ENCODE assay signal across 8 mouse cellular contexts in the genomic region with DNA sequence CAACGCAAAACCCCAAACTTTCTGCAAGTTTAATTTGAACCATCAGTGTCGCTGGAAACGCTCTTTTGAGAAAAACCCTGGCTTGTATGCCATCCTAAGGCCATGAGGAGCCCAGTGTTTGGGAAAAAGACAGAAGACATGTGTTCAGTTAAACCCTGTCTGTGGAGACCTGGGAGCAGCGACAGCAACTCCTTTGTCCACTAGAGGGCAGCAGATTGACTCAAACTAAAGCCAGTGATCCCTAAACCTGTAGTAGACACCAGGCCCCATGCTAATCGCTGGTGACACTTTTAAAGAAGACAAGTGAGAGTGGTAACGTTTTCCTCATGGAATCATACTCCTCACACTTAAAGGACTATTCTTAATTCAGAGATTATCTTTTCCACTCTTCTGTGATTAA.
A peak's percentile ranks its signal among the peaks of the same experiment; 100 is the strongest.
DNase-seq lines count a peak whose midpoint lies in the region; ATAC-seq and TF ChIP-seq lines count a peak whose summit lies in the region.

No protein-coding gene starts in this region.

- no peaks in the 10 kb centered on the region for H3K9me3 ChIP-seq in ES-Bruce4 (replicated peaks; ENCODE audit: control insufficient read depth, insufficient read depth, low read length, poor library complexity, severe bottlenecking)
- H3K9me3 ChIP-seq in kidney, embryonic 15.5 days (replicated peaks): no peaks in the 10 kb centered on the region
- H3K9me3 ChIP-seq in liver, postnatal 0 days (ENCODE audit: low read length): no peaks in the 10 kb centered on the region
- H3K9me3 ChIP-seq in neural tube, embryonic 14.5 days (ENCODE audit: control insufficient read depth, low read length): no peaks in the 10 kb centered on the region

- peak; percentile 83 for ATAC-seq in granulocyte monocyte progenitor cell, adult 5-6 weeks (replicated peaks; ENCODE audit: poor library complexity, severe bottlenecking)
- ATAC-seq in kidney, embryonic 15.5 days (replicated peaks; ENCODE audit: low FRiP score): 0 out of 2 replicates have a peak, but pooled peaks have one; percentile 60
- no peak for ATAC-seq in liver, postnatal 0 days
- ATAC-seq in neural tube, embryonic 14.5 days (ENCODE audit: low read depth): 0 out of 2 replicates have a peak, but pooled peaks have one; percentile 57

- TF ChIP-seq EP300 in ES-Bruce4 (IDR thresholded peaks at IDR 0.05; ENCODE audit: insufficient read depth, low read depth, low read length): no peak
- TF ChIP-seq EP300 in liver, postnatal 0 days (IDR thresholded peaks at IDR 0.05; ENCODE audit: low read depth): no peak

- no peak overlapping the region for H3K4me3 ChIP-seq in ES-Bruce4 (ENCODE audit: low read depth, low read length)
- H3K4me3 ChIP-seq in kidney, embryonic 15.5 days (replicated peaks): no peak overlapping the region
- no peak overlapping the region for H3K4me3 ChIP-seq in liver, postnatal 0 days (ENCODE audit: low read depth, low read length)
- H3K4me3 ChIP-seq in neural tube, embryonic 14.5 days (ENCODE audit: low read depth, low read length): no peak overlapping the region

- no peak overlapping the region for H3K27ac ChIP-seq in ES-Bruce4 (ENCODE audit: insufficient read depth, low read length)
- H3K27ac ChIP-seq in kidney, embryonic 15.5 days: no peak overlapping the region
- no peak overlapping the region for H3K27ac ChIP-seq in liver, postnatal 0 days (ENCODE audit: low read depth)
- no peak overlapping the region for H3K27ac ChIP-seq in neural tube, embryonic 14.5 days (ENCODE audit: low read depth, low read length)

- DNase-seq in adrenal gland, adult 8-10 months: peak; percentile 8
- DNase-seq in embryo, embryonic 10.5 days (ENCODE audit: low spot score): peak; percentile 89
- DNase-seq in liver, postnatal 0 days: peak; percentile 58
- DNase-seq in thymus, postnatal 14 days: peak; percentile 55

- H3K36me3 ChIP-seq in ES-Bruce4 (ENCODE audit: control insufficient read depth, insufficient read depth, low read length, poor library complexity, severe bottlenecking): no peaks in the 10 kb centered on the region
- H3K36me3 ChIP-seq in kidney, embryonic 15.5 days: no peaks in the 10 kb centered on the region
- H3K36me3 ChIP-seq in liver, postnatal 0 days (replicated peaks; ENCODE audit: insufficient read depth, low read length): no peaks in the 10 kb centered on the region
- no peaks in the 10 kb centered on the region for H3K36me3 ChIP-seq in neural tube, embryonic 14.5 days (ENCODE audit: control insufficient read depth, insufficient read depth, low read length)

- no peaks in the 10 kb centered on the region for H3K27me3 ChIP-seq in ES-Bruce4 (ENCODE audit: control insufficient read depth, insufficient read depth, low read length, poor library complexity, severe bottlenecking)
- no peaks in the 10 kb centered on the region for H3K27me3 ChIP-seq in kidney, embryonic 15.5 days
- H3K27me3 ChIP-seq in liver, postnatal 0 days (ENCODE audit: insufficient read depth, low read length): no peaks in the 10 kb centered on the region
- H3K27me3 ChIP-seq in neural tube, embryonic 14.5 days (ENCODE audit: control insufficient read depth, insufficient read depth, low read length): no peaks in the 10 kb centered on the region

- H3K4me2 ChIP-seq in kidney, embryonic 15.5 days: no peak overlapping the region
- H3K4me2 ChIP-seq in liver, postnatal 0 days (ENCODE audit: low read depth, low read length): no peak overlapping the region
- no peak overlapping the region for H3K4me2 ChIP-seq in neural tube, embryonic 14.5 days (ENCODE audit: low read depth, low read length)

- TF ChIP-seq CTCF in ES-Bruce4 (IDR thresholded peaks at IDR 0.05; ENCODE audit: low read depth, low read length): peak; percentile 70
- TF ChIP-seq CTCF in liver, postnatal 0 days (IDR thresholded peaks at IDR 0.05; ENCODE audit: low read depth): peak; percentile 89

- no peak overlapping the region for H3K9ac ChIP-seq in ES-Bruce4 (ENCODE audit: low read depth, poor library complexity, severe bottlenecking)
- H3K9ac ChIP-seq in kidney, embryonic 15.5 days: no peak overlapping the region
- H3K9ac ChIP-seq in liver, postnatal 0 days (replicated peaks): no peak overlapping the region
- no peak overlapping the region for H3K9ac ChIP-seq in neural tube, embryonic 14.5 days (replicated peaks; ENCODE audit: low read depth, low read length)

- 34% methylated on average over 6 of the region's 6 CpGs for WGBS in kidney, embryonic 15.5 days
- 29% methylated on average over 6 of the region's 6 CpGs for WGBS in liver, postnatal 0 days (ENCODE audit: insufficient replicate concordance)
- 36% methylated on average over 6 of the region's 6 CpGs for WGBS in neural tube, embryonic 14.5 days

- no peak for TF ChIP-seq POLR2A in ES-Bruce4 (IDR thresholded peaks at IDR 0.05; ENCODE audit: insufficient read depth, low read length)

- H3K4me1 ChIP-seq in ES-Bruce4 (ENCODE audit: control insufficient read depth, insufficient read depth, low read length): no peaks in the 10 kb centered on the region
- H3K4me1 ChIP-seq in kidney, embryonic 15.5 days: no peaks in the 10 kb centered on the region
- H3K4me1 ChIP-seq in liver, postnatal 0 days (ENCODE audit: insufficient read depth): no peaks in the 10 kb centered on the region
- H3K4me1 ChIP-seq in neural tube, embryonic 14.5 days (ENCODE audit: control insufficient read depth, insufficient read depth, low read length): no peaks in the 10 kb centered on the region

Comparison
In these comparisons a context has a peak if more than half of its experiments do, and no peak if none do; other contexts are left out.
1. DNase-seq: peak in every context shown above with its lines; median percentile 89 in embryo, embryonic 10.5 days; 58 in liver, postnatal 0 days; 55 in thymus, postnatal 14 days; 8 in adrenal gland, adult 8-10 months.